Mouse (Mus musculus) CH12.LX (cell line): ENCODE data around the gene Ngef. TPM values are rescaled to one million over a fixed set of nuclear protein-coding genes. Genes with fewer than 3 reads are reported as not detected.

ENCODE experiments used
- DNase-seq: peaks from one replicate; pipeline ENCODE4 v3.0.0-alpha.2; 2013; ENCODE audit errors: extremely low read depth
- H3K27ac ChIP-seq: 2 replicates; pipeline ENCODE4 v1.5.1; 2012; ENCODE audit warnings: low read depth, mild to moderate bottlenecking, control low read depth, moderate library complexity; ENCODE audit not compliant: insufficient read depth
- H3K27me3 ChIP-seq: replicated peaks from 2 replicates; pipeline ENCODE3; 2012; ENCODE audit warnings: inconsistent platforms
- H3K36me3 ChIP-seq, 2 experiments: replicated peaks in 1 of 2; 2 replicates each; pipeline versions ENCODE3 to v1.6.1; 2012; ENCODE audit warnings: inconsistent platforms in 1 of 2, low read length in 1 of 2, mild to moderate bottlenecking in 1 of 2, mixed read lengths in 1 of 2, moderate library complexity in 1 of 2; ENCODE audit not compliant: control insufficient read depth in 1 of 2, insufficient read depth in 1 of 2
- H3K4me1 ChIP-seq, 2 experiments: 2 replicates each; pipeline ENCODE4 v1.6.1; 2012; ENCODE audit warnings: inconsistent platforms in 1 of 2, moderate library complexity in 1 of 2; ENCODE audit not compliant: insufficient read depth in 2 of 2, control insufficient read depth in 1 of 2
- H3K4me2 ChIP-seq: 2 replicates; pipeline ENCODE4 v1.6.1; 2012; ENCODE audit warnings: low read depth, mild to moderate bottlenecking, control low read depth; ENCODE audit not compliant: poor library complexity, insufficient read depth, severe bottlenecking
- H3K4me3 ChIP-seq, 3 experiments: fragments of 150-350 bp in 1 of 3; sonication (generic) in 1 of 3; replicated peaks in 1 of 3; 2 replicates each; pipeline versions ENCODE3 to v1.5.1; 2011 to 2012; ENCODE audit warnings: low read depth in 2 of 3, low read length in 2 of 3, mild to moderate bottlenecking in 2 of 3, moderate library complexity in 2 of 3, control low read depth in 1 of 3, improper control_type of control experiment in 1 of 3, inconsistent platforms in 1 of 3, mixed read lengths in 1 of 3; ENCODE audit not compliant: poor library complexity in 1 of 3
- H3K79me2 ChIP-seq: replicated peaks from 2 replicates; pipeline ENCODE4 v1.6.1; 2012; ENCODE audit warnings: mild to moderate bottlenecking, moderate library complexity; ENCODE audit not compliant: control insufficient read depth, poor library complexity, insufficient read depth, severe bottlenecking; ENCODE audit errors: extremely low read depth
- H3K9ac ChIP-seq: 2 replicates; pipeline ENCODE4 v1.6.1; 2012; ENCODE audit warnings: low read depth, mild to moderate bottlenecking, control low read depth, moderate library complexity; ENCODE audit not compliant: insufficient read depth
- H3K9me3 ChIP-seq: replicated peaks from 2 replicates; pipeline ENCODE3; 2012; ENCODE audit warnings: low read length, inconsistent platforms, mixed read lengths
- BHLHE40 ChIP-seq: IDR thresholded peaks from 2 replicates; pipeline ENCODE4 v1.6.1; 2011; ENCODE audit warnings: mild to moderate bottlenecking, low read depth, low read length, improper control_type of control experiment
- CHD2 ChIP-seq: IDR thresholded peaks from 2 replicates; pipeline ENCODE4 v1.6.1; 2011; ENCODE audit warnings: low read length, improper control_type of control experiment
- CTCF ChIP-seq, 2 experiments: IDR thresholded peaks in 1 of 2; conservative IDR thresholded peaks in 1 of 2; 2 replicates each; pipeline ENCODE4 v1.5.1; 2011 to 2012; ENCODE audit warnings: low read depth in 2 of 2, low read length in 2 of 2, improper control_type of control experiment in 1 of 2, inconsistent platforms in 1 of 2, mild to moderate bottlenecking in 1 of 2, moderate library complexity in 1 of 2
- EP300 ChIP-seq: IDR thresholded peaks from 2 replicates; pipeline ENCODE4 v1.6.1; 2011; ENCODE audit warnings: low read length, improper control_type of control experiment
- GABPA ChIP-seq: IDR thresholded peaks from 2 replicates; pipeline ENCODE4 v1.6.1; 2012; ENCODE audit warnings: low read depth, low read length, improper control_type of control experiment, inconsistent platforms; ENCODE audit not compliant: insufficient replicate concordance
- HCFC1 ChIP-seq: IDR thresholded peaks from 2 replicates; pipeline ENCODE4 v1.6.1; 2012; ENCODE audit warnings: low read depth, mild to moderate bottlenecking, inconsistent platforms, low read length, improper control_type of control experiment
- JUND ChIP-seq: conservative IDR thresholded peaks from 2 replicates; pipeline ENCODE4 v1.6.1; 2011; ENCODE audit warnings: low read depth, low read length, improper control_type of control experiment
- KAT2A ChIP-seq: IDR thresholded peaks from 2 replicates; pipeline ENCODE4 v1.6.1; 2012; ENCODE audit warnings: low read length, improper control_type of control experiment, inconsistent platforms; ENCODE audit not compliant: insufficient replicate concordance
- MAFK ChIP-seq: IDR thresholded peaks from 2 replicates; pipeline ENCODE4 v1.6.1; 2011; ENCODE audit warnings: low read length, improper control_type of control experiment; ENCODE audit not compliant: insufficient replicate concordance
- NELFE ChIP-seq: IDR thresholded peaks from 2 replicates; pipeline ENCODE4 v1.6.1; 2011; ENCODE audit warnings: low read depth, low read length, improper control_type of control experiment
- NRF1 ChIP-seq: IDR thresholded peaks from 2 replicates; pipeline ENCODE4 v1.6.1; 2014; ENCODE audit warnings: low read depth, mild to moderate bottlenecking, inconsistent platforms, low read length, improper control_type of control experiment, moderate library complexity
- RAD21 ChIP-seq: IDR thresholded peaks from 2 replicates; pipeline ENCODE4 v1.6.1; 2011; ENCODE audit warnings: low read depth, mild to moderate bottlenecking, low read length, improper control_type of control experiment, moderate library complexity
- RCOR1 ChIP-seq: conservative IDR thresholded peaks from 2 replicates; pipeline ENCODE4 v1.6.1; 2012; ENCODE audit warnings: low read depth, mild to moderate bottlenecking, inconsistent platforms, low read length, improper control_type of control experiment
- SIN3A ChIP-seq: IDR thresholded peaks from 2 replicates; pipeline ENCODE4 v1.6.1; 2012; ENCODE audit warnings: low read length, improper control_type of control experiment, inconsistent platforms
- SMC3 ChIP-seq: IDR thresholded peaks from 2 replicates; pipeline ENCODE4 v1.6.1; 2011; ENCODE audit warnings: low read depth, low read length, improper control_type of control experiment
- TBP ChIP-seq: conservative IDR thresholded peaks from 2 replicates; pipeline ENCODE4 v1.6.1; 2011; ENCODE audit warnings: low read depth, low read length, improper control_type of control experiment
- ZC3H11A ChIP-seq: IDR thresholded peaks from 2 replicates; pipeline ENCODE4 v1.6.1; 2012; ENCODE audit warnings: low read depth, mild to moderate bottlenecking, inconsistent platforms, low read length, improper control_type of control experiment
- ZKSCAN1 ChIP-seq: IDR thresholded peaks from 2 replicates; pipeline ENCODE4 v1.6.1; 2012; ENCODE audit warnings: low read depth, inconsistent platforms, low read length, improper control_type of control experiment, borderline replicate concordance
- ZNF384 ChIP-seq: IDR thresholded peaks from 2 replicates; pipeline ENCODE4 v1.6.1; 2012; ENCODE audit warnings: low read depth, low read length, improper control_type of control experiment, inconsistent platforms
- dilution Hi-C: fragments of 300-500 bp; cut with MboI; formaldehyde crosslinking; loops from 2 replicates; pipeline ENCODE4 v1.14.3; 2020; ENCODE audit warnings: low sequenced_read_pairs; ENCODE audit not compliant: extremely low pct_unique_long_range_greater_than_20kb, extremely low pct_ligation_motif_present
- in situ Hi-C: fragments of 300-500 bp; cut with MboI; formaldehyde crosslinking; loops from 3 replicates; pipeline ENCODE4 v1.14.3; 2019; ENCODE audit warnings: low sequenced_read_pairs, low pct_ligation_motif_present, low pct_unique_long_range_greater_than_20kb, mixed read lengths
- polyA plus RNA-seq: library from polyadenylated mRNA; unstranded; fragments of >175 nt; gene quantifications from 2 replicates; pipeline ENCODE4 v1.2.1, GENCODE M21; 2012; ENCODE audit warnings: low read depth; ENCODE audit not compliant: insufficient read length
- total RNA-seq, 2 experiments: library from RNA; depleted of rRNA; stranded (reverse); fragments of 300-350 nt in 1 of 2; fragments of >200 nt in 1 of 2; gene quantifications; 2 replicates each; pipeline ENCODE4 v1.2.3; 2012 to 2014

Ngef gene
- total and polyA plus RNA-seq, 3 experiments, result not detected

DNA sequence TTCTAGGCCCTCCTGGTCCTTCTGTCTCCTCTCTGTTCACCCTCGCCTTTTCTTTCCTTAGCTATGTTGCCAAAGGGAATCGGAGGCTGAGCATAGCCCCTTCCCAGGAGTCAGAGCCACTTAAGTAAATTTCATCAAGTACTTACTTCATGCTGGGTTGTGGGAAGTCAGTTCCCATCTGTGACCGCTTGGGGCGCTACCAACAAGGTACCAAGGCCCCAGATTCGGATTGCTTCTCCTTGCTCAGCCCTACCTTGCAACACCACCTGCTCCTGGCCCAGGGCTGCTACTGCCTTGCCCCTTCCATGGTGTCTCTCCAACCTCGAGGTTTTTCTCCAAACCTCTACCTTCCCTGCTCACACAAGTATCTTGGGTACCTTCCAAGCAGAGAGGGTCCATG is 5.3 kb downstream of the Ngef start:
- H3K79me2 ChIP-seq, result no peaks in the 10 kb centered on the region
- H3K4me2 ChIP-seq, result no peak overlapping the region
- 0 out of 4 replicates have a peak, but pooled peaks cover 0 to 4% of the 10 kb centered on the region in 2 experiments for H3K4me1 ChIP-seq
- H3K4me3 ChIP-seq, result no peak overlapping the region
- H3K36me3 ChIP-seq, result no peaks in the 10 kb centered on the region
- no peak for TF ChIP-seq CHD2
- TF ChIP-seq SMC3, result peak; percentile 48
- TF ChIP-seq RAD21, result peak; percentile 47
- peak; percentile 65 to 69 for TF ChIP-seq CTCF (conservative IDR thresholded peaks at IDR 0.05 in 1 of 2, IDR thresholded peaks at IDR 0.05 in 1 of 2; ENCODE audit: low read depth in 2 of 2, low read length in 2 of 2)
- no peaks in the 10 kb centered on the region for H3K9me3 ChIP-seq
- H3K27ac ChIP-seq, result no peak overlapping the region
- DNase-seq, result peak; percentile 50
- in situ Hi-C loops, result no loop called here
- H3K27me3 ChIP-seq, result peaks cover 3% of the 10 kb centered on the region
- dilution Hi-C loops, result no loop called here
- no peak overlapping the region for H3K9ac ChIP-seq

DNA sequence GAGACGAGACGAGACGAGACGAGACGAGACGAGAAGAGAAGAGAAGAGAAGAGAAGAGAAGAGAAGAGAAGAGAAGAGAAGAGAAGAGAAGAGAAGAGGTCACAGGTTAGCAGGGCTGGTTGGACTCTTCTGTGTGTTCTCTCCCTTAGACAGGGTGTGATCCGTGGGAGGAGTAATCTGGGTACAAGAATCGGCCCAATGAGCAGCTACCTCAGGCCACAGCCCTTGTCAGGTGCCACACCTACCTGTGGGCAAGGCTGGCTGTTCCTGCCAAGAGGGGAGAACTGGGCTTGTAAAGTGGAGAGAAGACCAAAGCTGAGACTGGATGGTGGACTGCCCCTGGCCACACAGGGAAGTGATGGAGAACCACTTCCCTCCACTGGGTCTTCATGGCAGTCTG is 7.9 kb downstream of the Ngef start:
- no peaks in the 10 kb centered on the region for H3K9me3 ChIP-seq
- dilution Hi-C loops, result no loop called here
- no peaks in the 10 kb centered on the region for H3K79me2 ChIP-seq
- no peaks in the 10 kb centered on the region for H3K36me3 ChIP-seq
- H3K4me3 ChIP-seq, result no peak overlapping the region
- peaks cover 10% of the 10 kb centered on the region for H3K27me3 ChIP-seq
- H3K4me2 ChIP-seq, result no peak overlapping the region
- H3K27ac ChIP-seq, result no peak overlapping the region
- 0 out of 4 replicates have a peak, but pooled peaks cover 0 to 4% of the 10 kb centered on the region in 2 experiments for H3K4me1 ChIP-seq
- TF ChIP-seq MAFK, result no peak
- TF ChIP-seq, all 38 proteins: peak for 0
- no peak for DNase-seq
- in situ Hi-C loops, result no loop called here
- no peak overlapping the region for H3K9ac ChIP-seq

DNA sequence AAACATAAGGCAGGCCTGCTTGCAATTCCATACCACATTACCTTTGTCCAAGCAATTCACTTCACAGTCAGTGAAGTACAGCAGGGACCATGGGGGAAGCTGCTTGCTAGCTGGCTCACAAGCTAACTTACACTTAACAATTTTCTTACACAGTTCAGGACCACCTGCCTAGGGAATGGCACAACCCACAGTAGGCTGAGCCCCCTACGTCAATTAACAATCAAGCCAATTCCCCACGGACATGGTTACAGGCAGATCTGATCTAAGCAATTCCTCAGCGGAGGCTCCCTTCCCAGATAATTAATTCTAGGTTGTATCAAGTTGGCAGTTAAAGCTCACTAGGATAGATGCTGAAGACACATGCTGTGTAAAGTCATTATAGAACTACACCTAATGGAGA is 10.7 kb downstream of the Ngef start:
- no peak for DNase-seq
- Histone ChIP-seq H3K4me1 (0 out of 4 replicates have a peak, but pooled peaks cover 0 to 4% of the 10 kb centered on the region in 2 experiments), H3K27me3 (peaks cover 14% of the 10 kb centered on the region), H3K9me3 (no peaks in the 10 kb centered on the region), H3K9ac (no peak overlapping the region), H3K4me2 (no peak overlapping the region), H3K36me3 (no peaks in the 10 kb centered on the region), H3K27ac (no peak overlapping the region), H3K4me3 (no peak overlapping the region), H3K79me2 (no peaks in the 10 kb centered on the region)
- dilution Hi-C loops, result no loop called here
- in situ Hi-C loops, result no loop called here
- TF ChIP-seq NELFE (no peak), JUND (no peak), RCOR1 (no peak), EP300 (no peak), HCFC1 (no peak), KAT2A (no peak), GABPA (no peak), NRF1 (no peak), SIN3A (no peak), ZKSCAN1 (no peak), ZNF384 (no peak), BHLHE40 (no peak), ZC3H11A (no peak), TBP (no peak)
